Mouse (Mus musculus): Measurements from ENCODE around the gene Rab7b. TPM values are rescaled to one million over a fixed set of nuclear protein-coding genes. Genes with fewer than 3 reads are reported as not detected.

Rab7b gene
- polyA plus RNA-seq, 1 experiment from 2014 or later = 1.6 TPM

DNA sequence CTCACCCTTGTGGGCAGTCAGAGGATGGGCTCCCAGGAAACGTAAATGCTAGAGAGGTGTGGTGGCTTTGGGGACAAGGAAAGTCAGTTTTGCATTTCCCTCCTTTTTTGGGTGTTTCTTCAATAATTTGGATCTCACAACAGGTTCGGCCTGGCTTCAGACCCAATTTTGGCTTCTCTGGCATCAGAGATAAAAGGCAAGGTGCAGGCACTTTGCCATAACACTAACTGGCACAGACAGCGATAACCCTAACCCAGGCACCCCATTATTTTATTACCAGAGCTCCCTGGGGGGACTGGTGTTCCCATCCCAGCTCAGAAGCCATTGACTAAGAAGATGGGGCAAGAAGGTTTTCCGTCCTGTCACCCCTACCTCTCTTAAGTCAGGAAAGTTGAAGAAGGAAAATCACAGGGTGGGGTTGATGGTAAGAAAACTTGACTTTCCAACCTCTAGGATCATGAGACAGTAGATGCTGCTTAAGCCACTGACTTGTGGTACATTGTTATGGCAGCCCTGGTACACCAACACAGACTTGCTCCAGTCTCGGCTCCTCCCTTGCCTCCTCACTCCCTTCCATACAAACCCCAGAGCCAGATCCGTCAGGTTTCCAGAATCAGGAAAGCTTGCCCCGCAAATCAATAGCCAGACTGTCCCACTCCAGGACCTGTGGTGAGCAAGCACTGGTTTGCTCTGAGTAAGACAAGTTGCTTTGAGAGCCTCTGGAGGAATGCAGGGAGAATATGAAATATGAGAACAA lies 27.6 kb upstream of the Rab7b start:
- no peaks in the 10 kb centered on the region for H3K9me3 ChIP-seq (ENCODE audit: control insufficient read depth, low read length)
- no peak overlapping the region for H3K27ac ChIP-seq (replicated peaks; ENCODE audit: low read depth, low read length)
- no peak overlapping the region for H3K4me2 ChIP-seq (ENCODE audit: low read length)
- H3K36me3 ChIP-seq (ENCODE audit: control insufficient read depth, insufficient read depth, low read length) = no peaks in the 10 kb centered on the region
- H3K9ac ChIP-seq (replicated peaks; ENCODE audit: low read length) = no peak overlapping the region
- DNase-seq = no peak
- WGBS = 80% methylated on average over 7 of the region's 7 CpGs
- ATAC-seq (ENCODE audit: low FRiP score, low TSS enrichment) = no peak
- no peaks in the 10 kb centered on the region for H3K27me3 ChIP-seq (ENCODE audit: control insufficient read depth, insufficient read depth, low read length)
- no peak overlapping the region for H3K4me3 ChIP-seq (replicated peaks; ENCODE audit: low read depth, low read length)
- peaks cover 7% of the 10 kb centered on the region for H3K4me1 ChIP-seq (ENCODE audit: control insufficient read depth, insufficient read depth, low read length)

DNA sequence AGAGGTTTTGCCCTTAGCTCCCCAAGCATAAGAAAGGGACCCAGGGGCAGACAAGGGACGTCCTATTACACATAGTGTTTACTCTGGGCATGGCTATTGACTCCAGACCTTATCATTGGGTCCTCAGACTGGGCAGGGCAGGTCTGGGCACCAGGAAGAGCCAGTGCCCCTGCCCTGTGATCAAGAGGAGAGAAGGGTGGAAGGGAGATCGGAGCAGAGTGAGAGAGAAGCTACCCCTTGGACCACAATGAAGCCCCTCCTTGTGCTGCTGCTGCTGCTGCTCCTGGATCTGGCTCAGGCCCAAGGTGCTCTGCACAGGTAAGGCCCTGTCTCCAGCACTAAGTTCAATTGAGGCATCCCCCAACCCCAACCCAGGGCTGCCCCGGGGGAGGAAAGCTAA lies 26.7 kb upstream of the Rab7b start:
- no peaks in the 10 kb centered on the region for H3K27me3 ChIP-seq (ENCODE audit: control insufficient read depth, insufficient read depth, low read length)
- peaks cover 7% of the 10 kb centered on the region for H3K4me1 ChIP-seq (ENCODE audit: control insufficient read depth, insufficient read depth, low read length)
- ATAC-seq (ENCODE audit: low FRiP score, low TSS enrichment) (no peak), DNase-seq (no peak)
- H3K36me3 ChIP-seq (ENCODE audit: control insufficient read depth, insufficient read depth, low read length) = no peaks in the 10 kb centered on the region
- H3K4me2 ChIP-seq (ENCODE audit: low read length) = no peak overlapping the region
- WGBS = 79% methylated on average over 3 of the region's 3 CpGs
- H3K9ac ChIP-seq (replicated peaks; ENCODE audit: low read length) = no peak overlapping the region
- no peak overlapping the region for H3K4me3 ChIP-seq (replicated peaks; ENCODE audit: low read depth, low read length)
- no peak overlapping the region for H3K27ac ChIP-seq (replicated peaks; ENCODE audit: low read depth, low read length)
- H3K9me3 ChIP-seq (ENCODE audit: control insufficient read depth, low read length) = no peaks in the 10 kb centered on the region

DNA sequence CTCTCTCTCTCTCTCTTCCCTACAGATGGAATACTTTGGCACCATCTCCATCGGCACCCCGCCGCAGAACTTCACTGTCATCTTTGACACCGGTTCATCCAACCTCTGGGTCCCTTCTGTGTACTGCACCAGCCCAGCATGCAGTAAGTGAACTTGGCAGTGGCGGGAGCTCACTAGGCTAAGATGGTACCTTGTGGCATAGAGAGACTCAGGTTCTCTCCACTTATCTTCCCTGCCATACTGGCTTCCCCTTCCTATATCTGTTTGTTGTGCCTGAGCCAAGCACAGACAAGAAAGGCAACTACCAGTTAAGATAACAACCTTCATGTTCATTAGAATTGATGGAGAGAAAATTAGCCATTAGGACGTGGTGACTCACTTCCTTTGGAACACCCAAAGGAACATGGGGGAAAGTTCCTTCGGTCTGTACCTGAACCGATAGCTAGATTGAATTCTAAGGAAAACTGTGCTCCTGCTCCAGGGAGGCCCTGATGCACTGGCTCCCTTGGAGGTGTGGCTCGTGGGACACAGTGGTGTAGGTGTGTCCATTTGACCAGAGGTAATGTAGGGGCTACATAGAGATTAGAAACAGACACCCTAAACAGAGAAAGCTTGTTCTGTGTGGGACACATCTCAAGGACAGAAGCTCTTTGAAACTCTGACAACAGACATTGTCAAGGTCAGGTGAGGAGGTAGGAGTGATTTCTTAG lies 25.1 kb upstream of the Rab7b start:
- no peak overlapping the region for H3K27ac ChIP-seq (replicated peaks; ENCODE audit: low read depth, low read length)
- H3K9me3 ChIP-seq (ENCODE audit: control insufficient read depth, low read length) = no peaks in the 10 kb centered on the region
- 88% methylated on average over 9 of the region's 9 CpGs for WGBS
- H3K4me1 ChIP-seq (ENCODE audit: control insufficient read depth, insufficient read depth, low read length) = no peaks in the 10 kb centered on the region
- no peak for DNase-seq
- H3K4me3 ChIP-seq (replicated peaks; ENCODE audit: low read depth, low read length) = no peak overlapping the region
- no peaks in the 10 kb centered on the region for H3K27me3 ChIP-seq (ENCODE audit: control insufficient read depth, insufficient read depth, low read length)
- H3K4me2 ChIP-seq (ENCODE audit: low read length) = no peak overlapping the region
- H3K9ac ChIP-seq (replicated peaks; ENCODE audit: low read length) = no peak overlapping the region
- no peaks in the 10 kb centered on the region for H3K36me3 ChIP-seq (ENCODE audit: control insufficient read depth, insufficient read depth, low read length)
- ATAC-seq (ENCODE audit: low FRiP score, low TSS enrichment) = no peak

DNA sequence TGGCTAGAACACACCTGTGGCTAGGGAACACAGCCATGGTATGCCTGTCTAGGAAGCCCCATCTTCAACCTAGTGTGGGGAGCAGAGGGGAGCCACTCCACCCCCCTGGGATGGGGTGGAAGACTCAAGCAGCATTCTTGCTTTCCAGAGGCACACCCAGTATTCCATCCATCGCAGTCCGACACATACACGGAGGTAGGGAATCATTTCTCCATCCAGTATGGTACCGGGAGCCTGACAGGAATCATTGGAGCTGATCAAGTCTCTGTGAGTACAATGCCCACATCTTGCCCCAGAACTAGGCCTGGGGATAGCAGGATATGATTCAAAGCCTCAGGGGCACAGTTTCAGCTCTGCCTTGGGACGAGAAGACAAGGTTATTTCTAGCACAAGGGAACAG lies 24.4 kb upstream of the Rab7b start:
- Histone ChIP-seq H3K4me3 (replicated peaks; ENCODE audit: low read depth, low read length) (no peak overlapping the region), H3K36me3 (ENCODE audit: control insufficient read depth, insufficient read depth, low read length) (no peaks in the 10 kb centered on the region), H3K27me3 (ENCODE audit: control insufficient read depth, insufficient read depth, low read length) (no peaks in the 10 kb centered on the region), H3K4me2 (ENCODE audit: low read length) (no peak overlapping the region), H3K9me3 (ENCODE audit: control insufficient read depth, low read length) (no peaks in the 10 kb centered on the region), H3K9ac (replicated peaks; ENCODE audit: low read length) (no peak overlapping the region), H3K27ac (replicated peaks; ENCODE audit: low read depth, low read length) (no peak overlapping the region), H3K4me1 (ENCODE audit: control insufficient read depth, insufficient read depth, low read length) (no peaks in the 10 kb centered on the region)
- no peak for DNase-seq
- 89% methylated on average over 5 of the region's 5 CpGs for WGBS
- no peak for ATAC-seq (ENCODE audit: low FRiP score, low TSS enrichment)

DNA sequence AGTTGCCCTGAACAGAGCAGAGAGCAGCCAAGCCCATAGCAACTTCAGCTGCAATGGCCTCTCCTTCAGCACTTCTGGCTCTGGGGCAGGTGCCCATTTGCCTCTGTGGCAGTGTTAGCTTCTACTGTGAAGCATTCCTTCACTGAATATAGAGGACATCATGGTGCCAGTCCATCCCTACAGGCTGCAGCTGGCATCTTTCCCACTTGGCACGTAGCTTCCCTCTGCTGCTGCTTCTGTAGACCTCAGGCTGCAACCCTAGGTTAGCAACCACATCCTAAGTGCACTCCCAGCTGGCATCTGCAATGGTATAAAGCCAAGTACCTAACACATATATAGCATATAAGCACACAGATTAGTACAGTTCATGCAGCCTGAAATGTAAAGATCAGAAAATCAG lies 22.6 kb upstream of the Rab7b start:
- ATAC-seq (ENCODE audit: low FRiP score, low TSS enrichment) (no peak), DNase-seq (no peak)
- H3K36me3 ChIP-seq (ENCODE audit: control insufficient read depth, insufficient read depth, low read length) = no peaks in the 10 kb centered on the region
- H3K9ac ChIP-seq (replicated peaks; ENCODE audit: low read length) = no peak overlapping the region
- no peak overlapping the region for H3K4me3 ChIP-seq (replicated peaks; ENCODE audit: low read depth, low read length)
- H3K9me3 ChIP-seq (ENCODE audit: control insufficient read depth, low read length) = no peaks in the 10 kb centered on the region
- no peaks in the 10 kb centered on the region for H3K27me3 ChIP-seq (ENCODE audit: control insufficient read depth, insufficient read depth, low read length)
- 73% methylated on average over 1 of the region's 1 CpGs for WGBS
- no peak overlapping the region for H3K4me2 ChIP-seq (ENCODE audit: low read length)
- no peaks in the 10 kb centered on the region for H3K4me1 ChIP-seq (ENCODE audit: control insufficient read depth, insufficient read depth, low read length)
- H3K27ac ChIP-seq (replicated peaks; ENCODE audit: low read depth, low read length) = no peak overlapping the region

DNA sequence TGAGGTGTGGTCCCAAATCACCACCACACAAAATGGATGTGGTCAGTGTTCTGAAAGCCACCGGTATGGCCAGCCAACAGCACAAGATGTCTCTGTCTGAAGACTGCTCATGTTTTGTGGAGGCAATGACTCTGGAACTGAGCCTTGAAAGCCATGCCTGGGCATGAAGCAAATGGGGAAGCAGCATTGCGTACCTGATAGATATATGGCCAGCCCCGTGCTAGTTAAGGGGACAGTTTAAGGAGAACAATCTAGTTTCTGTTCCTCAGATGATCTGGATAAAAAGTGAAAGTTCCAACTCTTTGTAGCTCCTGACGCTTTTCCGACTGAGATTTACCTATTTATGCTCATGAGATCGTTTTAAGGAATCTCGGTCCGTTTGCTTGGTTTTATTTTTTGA lies 17.4 kb upstream of the Rab7b start:
- H3K4me2 ChIP-seq (ENCODE audit: low read length) = no peak overlapping the region
- no peak overlapping the region for H3K27ac ChIP-seq (replicated peaks; ENCODE audit: low read depth, low read length)
- H3K4me3 ChIP-seq (replicated peaks; ENCODE audit: low read depth, low read length) = no peak overlapping the region
- WGBS = 92% methylated on average over 8 of the region's 8 CpGs
- no peaks in the 10 kb centered on the region for H3K9me3 ChIP-seq (ENCODE audit: control insufficient read depth, low read length)
- ATAC-seq (ENCODE audit: low FRiP score, low TSS enrichment) = no peak
- no peaks in the 10 kb centered on the region for H3K4me1 ChIP-seq (ENCODE audit: control insufficient read depth, insufficient read depth, low read length)
- H3K9ac ChIP-seq (replicated peaks; ENCODE audit: low read length) = no peak overlapping the region
- no peak for DNase-seq
- H3K36me3 ChIP-seq (ENCODE audit: control insufficient read depth, insufficient read depth, low read length) = no peaks in the 10 kb centered on the region
- H3K27me3 ChIP-seq (ENCODE audit: control insufficient read depth, insufficient read depth, low read length) = no peaks in the 10 kb centered on the region

DNA sequence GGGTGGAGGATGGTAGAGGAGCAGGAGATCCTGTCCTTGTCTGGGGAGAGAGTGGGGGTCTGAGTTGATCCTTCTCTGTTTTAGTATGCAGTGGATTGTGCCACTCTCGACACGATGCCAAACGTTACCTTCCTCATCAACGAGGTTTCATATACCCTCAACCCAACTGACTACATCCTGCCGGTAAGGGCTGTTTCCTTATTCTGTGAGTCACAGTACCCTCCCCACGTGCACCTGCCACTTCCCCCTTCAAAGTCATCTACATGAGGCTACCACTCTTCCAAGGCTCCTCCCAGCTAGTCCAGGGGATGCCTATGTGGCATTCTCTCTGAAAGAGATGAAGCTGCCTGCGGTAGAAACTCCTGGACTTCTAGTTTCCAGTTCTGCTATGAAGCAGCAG lies 16.1 kb upstream of the Rab7b start:
- H3K9ac ChIP-seq (replicated peaks; ENCODE audit: low read length) = no peak overlapping the region
- H3K4me3 ChIP-seq (replicated peaks; ENCODE audit: low read depth, low read length) = no peak overlapping the region
- no peak for ATAC-seq (ENCODE audit: low FRiP score, low TSS enrichment)
- H3K36me3 ChIP-seq (ENCODE audit: control insufficient read depth, insufficient read depth, low read length) = no peaks in the 10 kb centered on the region
- H3K4me1 ChIP-seq (ENCODE audit: control insufficient read depth, insufficient read depth, low read length) = no peaks in the 10 kb centered on the region
- no peak overlapping the region for H3K27ac ChIP-seq (replicated peaks; ENCODE audit: low read depth, low read length)
- DNase-seq = no peak
- no peaks in the 10 kb centered on the region for H3K27me3 ChIP-seq (ENCODE audit: control insufficient read depth, insufficient read depth, low read length)
- 86% methylated on average over 7 of the region's 7 CpGs for WGBS
- H3K9me3 ChIP-seq (ENCODE audit: control insufficient read depth, low read length) = no peaks in the 10 kb centered on the region
- no peak overlapping the region for H3K4me2 ChIP-seq (ENCODE audit: low read length)

DNA sequence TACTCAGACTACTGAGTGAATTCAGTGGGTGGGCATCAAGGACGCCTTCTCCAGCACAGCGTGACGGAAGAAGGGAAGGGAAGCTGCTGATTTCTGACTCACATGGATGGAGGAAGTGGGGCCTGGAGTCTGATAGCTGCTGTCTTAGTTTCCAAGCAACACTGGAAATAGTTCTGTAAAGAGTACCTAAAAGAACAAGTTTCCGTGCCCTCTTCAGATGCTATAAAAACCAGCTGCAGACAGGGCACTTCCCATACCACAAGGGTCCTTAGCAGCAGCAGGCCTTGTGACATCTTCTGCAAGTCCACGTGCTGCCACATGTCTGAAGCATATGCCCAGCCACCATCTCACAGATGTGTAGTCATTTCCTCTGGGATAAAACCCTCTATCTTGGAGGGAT lies 8.9 kb upstream of the Rab7b start:
- Histone ChIP-seq H3K9me3 (ENCODE audit: control insufficient read depth, low read length) (no peaks in the 10 kb centered on the region), H3K4me2 (ENCODE audit: low read length) (no peak overlapping the region), H3K27ac (replicated peaks; ENCODE audit: low read depth, low read length) (no peak overlapping the region), H3K4me3 (replicated peaks; ENCODE audit: low read depth, low read length) (no peak overlapping the region), H3K36me3 (ENCODE audit: control insufficient read depth, insufficient read depth, low read length) (no peaks in the 10 kb centered on the region), H3K27me3 (ENCODE audit: control insufficient read depth, insufficient read depth, low read length) (no peaks in the 10 kb centered on the region), H3K9ac (replicated peaks; ENCODE audit: low read length) (no peak overlapping the region), H3K4me1 (ENCODE audit: control insufficient read depth, insufficient read depth, low read length) (no peaks in the 10 kb centered on the region)
- no peak for ATAC-seq (ENCODE audit: low FRiP score, low TSS enrichment)
- 88% methylated on average over 5 of the region's 5 CpGs for WGBS
- no peak for DNase-seq

DNA sequence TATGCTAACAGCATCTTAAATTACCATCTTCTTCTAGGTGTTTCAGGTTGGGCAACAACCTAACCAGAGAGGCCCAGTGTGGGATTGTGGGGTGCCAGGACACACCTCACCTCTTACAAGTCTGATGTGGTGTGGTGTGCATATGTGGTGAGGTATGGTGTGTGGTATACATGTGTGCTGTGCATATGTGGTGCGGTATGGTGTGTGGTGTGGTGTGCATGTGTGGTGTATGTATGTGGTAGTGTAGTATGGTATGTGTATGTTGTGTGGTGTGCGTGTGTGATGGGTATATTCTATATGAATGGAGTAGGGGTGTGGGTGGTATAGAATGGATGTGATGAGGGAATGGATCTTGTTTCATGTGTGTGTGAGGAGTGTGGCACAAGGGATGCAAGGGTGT lies 756 bp upstream of the Rab7b start:
- Histone ChIP-seq H3K27ac (replicated peaks; ENCODE audit: low read depth, low read length) (no peak overlapping the region), H3K4me1 (ENCODE audit: control insufficient read depth, insufficient read depth, low read length) (no peaks in the 10 kb centered on the region), H3K4me3 (replicated peaks; ENCODE audit: low read depth, low read length) (no peak overlapping the region), H3K36me3 (ENCODE audit: control insufficient read depth, insufficient read depth, low read length) (no peaks in the 10 kb centered on the region), H3K9me3 (ENCODE audit: control insufficient read depth, low read length) (no peaks in the 10 kb centered on the region), H3K4me2 (ENCODE audit: low read length) (no peak overlapping the region), H3K9ac (replicated peaks; ENCODE audit: low read length) (no peak overlapping the region), H3K27me3 (ENCODE audit: control insufficient read depth, insufficient read depth, low read length) (no peaks in the 10 kb centered on the region)
- ATAC-seq (ENCODE audit: low FRiP score, low TSS enrichment) = no peak
- WGBS = 97% methylated on average over 2 of the region's 2 CpGs
- DNase-seq = no peak
